Mouse (Mus musculus) heart, postnatal 0 days (tissue): Measurements from ENCODE around the gene Rasgrp2. TPM values are rescaled to one million over a fixed set of nuclear protein-coding genes. Genes with fewer than 3 reads are reported as not detected.

Experiments
- ATAC-seq: fragments of 200-750 bp; cut with Nextera tagmentation; 2 replicates; pipeline ENCODE4 v1.8.0; 2017; ENCODE audit warnings: low read depth, moderate number of reproducible peaks, moderate library complexity; ENCODE audit not compliant: insufficient read depth
- DNase-seq: peaks from one replicate; pipeline ENCODE4 v3.0.0-alpha.2; 2016; ENCODE audit warnings: low spot score
- H3K27ac ChIP-seq: fragments of 300-500 bp; sonication (generic); 2 replicates; pipeline ENCODE4 v1.5.1; 2014; ENCODE audit warnings: low read depth, mild to moderate bottlenecking
- H3K27me3 ChIP-seq: fragments of 300-500 bp; sonication (generic); 2 replicates; pipeline ENCODE4 v1.6.1; 2014; ENCODE audit warnings: low read length, mixed read lengths; ENCODE audit not compliant: control insufficient read depth, insufficient read depth
- H3K36me3 ChIP-seq: fragments of 300-500 bp; sonication (generic); replicated peaks from 2 replicates; pipeline ENCODE4 v1.6.1; 2014; ENCODE audit warnings: low read length, mixed read lengths; ENCODE audit not compliant: control insufficient read depth, insufficient read depth
- H3K4me1 ChIP-seq: fragments of 300-500 bp; sonication (generic); 2 replicates; pipeline ENCODE4 v1.6.1; 2014; ENCODE audit warnings: antibody characterized with exemption; ENCODE audit not compliant: control insufficient read depth, insufficient read depth
- H3K4me2 ChIP-seq: fragments of 300-500 bp; sonication (generic); 2 replicates; pipeline ENCODE4 v1.6.1; 2014; ENCODE audit warnings: low read depth, mild to moderate bottlenecking, low read length, moderate library complexity
- H3K4me3 ChIP-seq: fragments of 300-500 bp; sonication (generic); 2 replicates; pipeline ENCODE4 v1.5.1; 2014; ENCODE audit warnings: low read depth, low read length
- H3K9ac ChIP-seq: fragments of 300-500 bp; sonication (generic); replicated peaks from 2 replicates; pipeline ENCODE4 v1.6.1; 2014; ENCODE audit warnings: low read depth, low read length, mixed read lengths
- H3K9me3 ChIP-seq: fragments of 300-500 bp; sonication (generic); replicated peaks from 2 replicates; pipeline ENCODE4 v1.6.1; 2016; ENCODE audit warnings: low read length; ENCODE audit not compliant: control insufficient read depth
- CTCF ChIP-seq: IDR thresholded peaks from 2 replicates; pipeline ENCODE4 v1.5.1; 2016; ENCODE audit warnings: antibody characterized with exemption, control low read depth, low read depth
- EP300 ChIP-seq: IDR thresholded peaks from 2 replicates; pipeline ENCODE4 v1.6.1; 2016; ENCODE audit warnings: antibody characterized with exemption, low read depth
- WGBS: fragments of 180-500 bp; shearing (Covaris S2); extraction: QIAGEN DNeasy Blood & Tissue Kit; methylation state at CpG from one replicate; pipeline ENCODE4 v1.1.7; 2014; 5-methylcytosine and 5-hydroxymethylcytosine counted together
- polyA plus RNA-seq: library from polyadenylated mRNA; unstranded; fragments of >200 nt; fragmentation: Nextera tagmentation; extraction: Ambion mirVana; gene quantifications from 2 replicates; pipeline ENCODE4 v1.2.1, GENCODE M21; 2015
- total RNA-seq: library from RNA; depleted of rRNA; stranded (reverse); fragments of >200 nt; gene quantifications from 2 replicates; pipeline ENCODE4 v1.2.3, GENCODE M21; 2014; ENCODE audit warnings: low replicate concordance; rRNA removed

Rasgrp2 gene
- total and polyA plus RNA-seq, 2 experiments from 2014 or later, result 55.5 to 55.6 TPM

DNA sequence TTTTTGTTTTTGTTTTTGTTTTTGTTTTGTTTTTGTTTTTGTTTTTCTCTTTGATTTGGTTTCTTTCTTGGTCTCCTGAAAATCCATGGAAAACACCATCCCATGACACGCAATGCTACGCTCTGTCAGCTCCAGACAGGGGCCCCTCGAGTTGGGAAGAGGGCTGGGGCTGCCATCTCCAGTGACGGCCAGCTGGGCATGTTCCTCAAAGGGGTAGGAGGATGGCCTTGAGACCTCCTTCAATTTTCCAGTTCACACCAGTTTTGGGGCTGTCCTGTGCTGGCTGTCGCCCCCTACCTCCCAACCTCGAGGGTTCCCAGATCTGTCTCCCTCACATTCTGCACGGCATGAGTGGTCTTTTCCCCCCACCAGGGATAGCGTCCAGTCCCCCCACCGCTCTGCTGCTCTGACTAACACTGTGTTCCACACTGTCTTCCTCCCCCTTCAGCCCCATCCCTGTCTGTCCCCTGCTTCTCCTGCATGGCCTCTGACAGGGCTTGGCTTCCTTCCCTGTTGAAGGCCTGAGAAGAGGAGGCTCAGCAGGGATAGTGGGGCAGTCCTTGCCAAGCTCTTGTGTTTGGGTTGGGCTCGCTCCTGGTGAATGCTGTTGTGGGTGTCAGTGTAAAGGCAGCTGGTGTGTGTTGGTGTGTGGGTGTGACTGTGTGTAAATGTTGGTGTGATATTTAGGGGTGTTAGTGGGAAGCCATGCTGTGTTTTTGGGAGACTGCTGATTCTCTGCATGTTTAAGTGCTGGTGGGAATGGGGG, 65.3 kb downstream of the Rasgrp2 start:
- no peak for ATAC-seq
- Histone ChIP-seq H3K27me3 (0 out of 2 replicates have a peak, but pooled peaks cover 3% of the 10 kb centered on the region), H3K4me1 (0 out of 2 replicates have a peak, but pooled peaks cover 5% of the 10 kb centered on the region), H3K9ac (no peak overlapping the region), H3K27ac (no peak overlapping the region), H3K36me3 (no peaks in the 10 kb centered on the region), H3K4me3 (no peak overlapping the region), H3K9me3 (no peaks in the 10 kb centered on the region), H3K4me2 (no peak overlapping the region)
- TF ChIP-seq CTCF (no peak), EP300 (no peak)
- WGBS, result 40% methylated on average over 10 of the region's 10 CpGs
- no peak for DNase-seq

Other genes with a start within 250 kb of the Rasgrp2 start
- not detected in 2 replicates for gene Majin, start 215.0 kb upstream of the Rasgrp2 start, total RNA-seq
- not detected in 2 replicates for gene Majin, start 215.0 kb upstream of the Rasgrp2 start, polyA plus RNA-seq
- gene Gpha2, start 173.0 kb upstream of the Rasgrp2 start, total RNA-seq, result not detected in 2 replicates
- not detected in 2 replicates for gene Gpha2, start 173.0 kb upstream of the Rasgrp2 start, polyA plus RNA-seq
- 20.6 and 40.3 TPM in 2 replicates for gene Ppp2r5b, start 163.5 kb upstream of the Rasgrp2 start, total RNA-seq
- gene Ppp2r5b, start 163.5 kb upstream of the Rasgrp2 start, polyA plus RNA-seq, result 18.3 and 18.6 TPM in 2 replicates
- 18.9 and 24.5 TPM in 2 replicates for gene Atg2a, start 157.7 kb upstream of the Rasgrp2 start, total RNA-seq
- gene Atg2a, start 157.7 kb upstream of the Rasgrp2 start, polyA plus RNA-seq, result 4.7 and 5.6 TPM in 2 replicates
- gene Ehd1, start 122.6 kb upstream of the Rasgrp2 start, total RNA-seq, result 127 and 200 TPM in 2 replicates
- gene Ehd1, start 122.6 kb upstream of the Rasgrp2 start, polyA plus RNA-seq, result 56.4 and 60.3 TPM in 2 replicates
- 4.8 and 9.5 TPM in 2 replicates for gene Cdc42bpg, start 92.9 kb upstream of the Rasgrp2 start, total RNA-seq
- 0.49 and 0.51 TPM in 2 replicates for gene Cdc42bpg, start 92.9 kb upstream of the Rasgrp2 start, polyA plus RNA-seq
- gene Men1, start 64.4 kb upstream of the Rasgrp2 start, total RNA-seq, result 20.6 and 46.5 TPM in 2 replicates
- 20.1 and 20.3 TPM in 2 replicates for gene Men1, start 64.4 kb upstream of the Rasgrp2 start, polyA plus RNA-seq
- gene Map4k2, start 58.2 kb upstream of the Rasgrp2 start, total RNA-seq, result 48.4 and 59.1 TPM in 2 replicates
- 9.6 and 10.1 TPM in 2 replicates for gene Map4k2, start 58.2 kb upstream of the Rasgrp2 start, polyA plus RNA-seq
- gene Sf1, start 35.6 kb upstream of the Rasgrp2 start, total RNA-seq, result 41.8 and 94.6 TPM in 2 replicates
- 31.8 and 38.3 TPM in 2 replicates for gene Sf1, start 35.6 kb upstream of the Rasgrp2 start, polyA plus RNA-seq
- gene Pygm, start 14.9 kb upstream of the Rasgrp2 start, total RNA-seq, result 451 and 487 TPM in 2 replicates
- 390 and 400 TPM in 2 replicates for gene Pygm, start 14.9 kb upstream of the Rasgrp2 start, polyA plus RNA-seq
- gene Nrxn2, start 19.4 kb downstream of the Rasgrp2 start, total RNA-seq, result not detected in 2 replicates
- 0.67 and 0.68 TPM in 2 replicates for gene Nrxn2, start 19.4 kb downstream of the Rasgrp2 start, polyA plus RNA-seq
- gene Slc22a12, start 143.7 kb downstream of the Rasgrp2 start, total RNA-seq, result not detected in 2 replicates
- not detected in 2 replicates for gene Slc22a12, start 143.7 kb downstream of the Rasgrp2 start, polyA plus RNA-seq